Mouse (Mus musculus) E14TG2a.4 (cell line): ENCODE results near the gene Rap1gap2.

Experiments used
- H3K27me3 ChIP-seq: 2 replicates; pipeline ENCODE4 v1.6.1; 2014; ENCODE audit warnings: low read length, control low read depth; ENCODE audit not compliant: insufficient read depth
- H3K36me3 ChIP-seq: 2 replicates; pipeline ENCODE4 v1.6.1; 2014; ENCODE audit warnings: low read length, control low read depth; ENCODE audit not compliant: insufficient read depth
- H3K4me1 ChIP-seq: replicated peaks from 2 replicates; pipeline ENCODE4 v1.6.1; 2014; ENCODE audit warnings: low read depth, low read length, control low read depth
- H3K4me3 ChIP-seq: replicated peaks from 2 replicates; pipeline ENCODE4 v1.5.1; 2014; ENCODE audit warnings: mild to moderate bottlenecking, low read length
- H3K9me3 ChIP-seq: 2 replicates; pipeline ENCODE4 v1.6.1; 2014; ENCODE audit warnings: low read length, control low read depth
- CTCF ChIP-seq: conservative IDR thresholded peaks from 2 replicates; pipeline ENCODE4 v1.5.1; 2014; ENCODE audit warnings: low read length
- NANOG ChIP-seq: IDR thresholded peaks from 2 replicates; pipeline ENCODE4 v1.6.1; 2014; ENCODE audit warnings: borderline replicate concordance, low read length, mixed read lengths
- POU5F1 ChIP-seq: IDR thresholded peaks from 2 replicates; pipeline ENCODE4 v1.6.1; 2014; ENCODE audit warnings: low read length, borderline replicate concordance

The Rap1gap2 gene

GRCm38 (mm10) chr11:74521981-74522486 lies 88.7 kb downstream of the Rap1gap2 start:
- TF ChIP-seq CTCF = no peak
- TF ChIP-seq POU5F1 = no peak
- TF ChIP-seq NANOG = no peak

GRCm38 (mm10) chr11:74520201-74520600 lies 90.5 kb downstream of the Rap1gap2 start:
- Histone ChIP-seq H3K4me1 (peaks cover 31% of the 10 kb centered on the region), H3K36me3 (no peaks in the 10 kb centered on the region), H3K27me3 (peaks cover 78% of the 10 kb centered on the region), H3K9me3 (no peaks in the 10 kb centered on the region), H3K4me3 (no peak overlapping the region)
- TF ChIP-seq POU5F1 = no peak
- TF ChIP-seq NANOG = no peak
- no peak for TF ChIP-seq CTCF

More at GRCm38 (mm10) chr11:74521981-74522486, 88.7 kb downstream of the Rap1gap2 start:
- no peaks in the 10 kb centered on the region for H3K9me3 ChIP-seq
- H3K27me3 ChIP-seq = peaks cover 84% of the 10 kb centered on the region
- H3K4me3 ChIP-seq = peak overlapping the region; percentile 79
- H3K36me3 ChIP-seq = no peaks in the 10 kb centered on the region
- peaks cover 37% of the 10 kb centered on the region for H3K4me1 ChIP-seq

GRCm38 (mm10) chr11:74516112-74516511 lies 94.6 kb downstream of the Rap1gap2 start:
- no peaks in the 10 kb centered on the region for H3K36me3 ChIP-seq
- H3K4me1 ChIP-seq = 0 out of 2 replicates have a peak, but pooled peaks cover 3% of the 10 kb centered on the region

GRCm38 (mm10) chr11:74515046-74515445 lies 95.7 kb downstream of the Rap1gap2 start:
- Histone ChIP-seq H3K4me3 (no peak overlapping the region), H3K4me1 (0 out of 2 replicates have a peak, but pooled peaks cover 3% of the 10 kb centered on the region), H3K27me3 (peaks cover 32% of the 10 kb centered on the region), H3K36me3 (no peaks in the 10 kb centered on the region), H3K9me3 (no peaks in the 10 kb centered on the region)
- TF ChIP-seq NANOG (no peak), POU5F1 (no peak), CTCF (no peak)

More at GRCm38 (mm10) chr11:74516112-74516511, 94.6 kb downstream of the Rap1gap2 start:
- no peaks in the 10 kb centered on the region for H3K9me3 ChIP-seq
- H3K27me3 ChIP-seq = peaks cover 42% of the 10 kb centered on the region
- TF ChIP-seq CTCF (no peak), POU5F1 (no peak), NANOG (no peak)
- no peak overlapping the region for H3K4me3 ChIP-seq

- Histone ChIP-seq H3K27me3 (peaks cover 10% of the 10 kb centered on the region), H3K4me1 (0 out of 2 replicates have a peak, but pooled peaks cover 3% of the 10 kb centered on the region), H3K36me3 (no peaks in the 10 kb centered on the region), H3K9me3 (no peaks in the 10 kb centered on the region), H3K4me3 (no peak overlapping the region)
- TF ChIP-seq CTCF (no peak), POU5F1 (no peak), NANOG (no peak)
Observed at GRCm38 (mm10) chr11:74512595-74512994, 98.1 kb downstream of the Rap1gap2 start.

- H3K27me3 ChIP-seq = no peaks in the 10 kb centered on the region
- no peaks in the 10 kb centered on the region for H3K9me3 ChIP-seq
- no peak overlapping the region for H3K4me3 ChIP-seq
- H3K36me3 ChIP-seq = no peaks in the 10 kb centered on the region
- peaks cover 6% of the 10 kb centered on the region for H3K4me1 ChIP-seq
- TF ChIP-seq NANOG = no peak
- no peak for TF ChIP-seq CTCF
- TF ChIP-seq POU5F1 = no peak
Observed at GRCm38 (mm10) chr11:74506275-74506674, 104.4 kb downstream of the Rap1gap2 start.

- H3K9me3 ChIP-seq = no peaks in the 10 kb centered on the region
- H3K4me1 ChIP-seq = peaks cover 6% of the 10 kb centered on the region
- H3K36me3 ChIP-seq = no peaks in the 10 kb centered on the region
- H3K4me3 ChIP-seq = no peak overlapping the region
- H3K27me3 ChIP-seq = no peaks in the 10 kb centered on the region
- TF ChIP-seq CTCF (no peak), NANOG (no peak), POU5F1 (no peak)
Observed at GRCm38 (mm10) chr11:74502485-74502884, 108.2 kb downstream of the Rap1gap2 start.

- H3K9me3 ChIP-seq = no peaks in the 10 kb centered on the region
- H3K4me1 ChIP-seq = peaks cover 4% of the 10 kb centered on the region
- TF ChIP-seq CTCF (no peak), NANOG (no peak), POU5F1 (no peak)
- H3K27me3 ChIP-seq = no peaks in the 10 kb centered on the region
- no peaks in the 10 kb centered on the region for H3K36me3 ChIP-seq
- no peak overlapping the region for H3K4me3 ChIP-seq
Observed at GRCm38 (mm10) chr11:74501989-74502388, 108.7 kb downstream of the Rap1gap2 start.

GRCm38 (mm10) chr11:74501061-74501460 lies 109.7 kb downstream of the Rap1gap2 start:
- no peak for TF ChIP-seq POU5F1
- TF ChIP-seq NANOG = no peak
- no peak for TF ChIP-seq CTCF
- H3K27me3 ChIP-seq = no peaks in the 10 kb centered on the region
- no peaks in the 10 kb centered on the region for H3K4me1 ChIP-seq
- no peaks in the 10 kb centered on the region for H3K36me3 ChIP-seq
- H3K9me3 ChIP-seq = no peaks in the 10 kb centered on the region
- H3K4me3 ChIP-seq = no peak overlapping the region
